Mouse (Mus musculus): ENCODE data around the gene Kremen1.

- no peak for TF ChIP-seq CTCF (IDR thresholded peaks at IDR 0.05; ENCODE audit: low read depth)
- no peak for TF ChIP-seq EP300 (IDR thresholded peaks at IDR 0.05; ENCODE audit: low read depth)
These were observed 18.1 kb downstream of the Kremen1 start for GRCm38 (mm10) chr11:5243208-5243607.

Measured in heart, postnatal 0 days (tissue).